ENCODE assay signal across 20 mouse cellular contexts in genomic region chr16:58546128-58546527, GRCm38 (mm10). TPM values are rescaled to one million over a fixed set of nuclear protein-coding genes. Genes with fewer than 3 reads are reported as not detected.
DNase-seq lines count a peak whose midpoint lies in the region; ATAC-seq and TF ChIP-seq lines count a peak whose summit lies in the region.
"Had no signal": no experiment of that assay in that cellular context is flagged by ENCODE, and none has a peak within 500 bp of the region (broad histone marks: within the 10 kb centered on the region; RNA-seq: fewer than 3 reads in every experiment).

No protein-coding gene starts in this region.

- H3K4me3 ChIP-seq in liver, embryonic 11.5 days (ENCODE audit: low read depth, low read length), result no peak overlapping the region
- H3K4me3 ChIP-seq in liver, postnatal 0 days (ENCODE audit: low read depth, low read length), result no peak overlapping the region
- no peak overlapping the region for H3K4me3 ChIP-seq in liver, embryonic 14.5 days (ENCODE audit: insufficient read depth in 1 of 2, low read depth in 2 of 2, low read length in 2 of 2)
- H3K4me3 ChIP-seq in limb, embryonic 10.5 days, result no peak overlapping the region
- H3K4me3 ChIP-seq: embryonic facial prominence, embryonic 10.5 days; heart, adult 2 months; heart, embryonic 15.5 days; hindbrain, embryonic 10.5 days; kidney, embryonic 15.5 days had no signal

- peak; percentile 61 for ATAC-seq in liver, embryonic 11.5 days (replicated peaks; ENCODE audit: low FRiP score)
- ATAC-seq in liver, postnatal 0 days, result no peak
- ATAC-seq in liver, embryonic 14.5 days (ENCODE audit: insufficient read depth), result peak; percentile 61; the same call in 1 of the 2 replicates
- ATAC-seq: midbrain, embryonic 16.5 days; Patski had no signal

- DNase-seq in liver, embryonic 11.5 days (ENCODE audit: low spot score), result no peak
- DNase-seq in liver, postnatal 0 days, result no peak
- DNase-seq in T-cell, adult 2 months (ENCODE audit: low spot score), result peak; percentile 22
- DNase-seq in liver, embryonic 14.5 days (ENCODE audit: low read depth in 3 of 3, low spot score in 3 of 3), result no peak
- DNase-seq in natural killer cell, adult 2 months (ENCODE audit: low spot score in 2 of 2), result peak; percentile 53 to 75
- no peak for DNase-seq in limb, embryonic 10.5 days (ENCODE audit: low spot score)
- no peak for DNase-seq in adrenal gland, adult (ENCODE audit: inconsistent age in 2 of 2, low spot score in 1 of 2)
- no peak for DNase-seq in right cerebral cortex, postnatal 36 days (ENCODE audit: low spot score in 2 of 2)
- DNase-seq: cerebellum, adult 18-20 months; cerebellum, postnatal 36 days; gastrocnemius, postnatal 14 days; heart, adult 2 months; right cerebral cortex, postnatal 25 days; thymus, postnatal 14 days had no signal

- TF ChIP-seq EP300 in liver, postnatal 0 days (IDR thresholded peaks at IDR 0.05; ENCODE audit: low read depth), result no peak
- TF ChIP-seq EP300 in liver, embryonic 14.5 days (IDR thresholded peaks at IDR 0.05; ENCODE audit: low read depth), result no peak

- H3K27me3 ChIP-seq in liver, embryonic 11.5 days (replicated peaks; ENCODE audit: control insufficient read depth, insufficient read depth, low read length), result no peaks in the 10 kb centered on the region
- no peaks in the 10 kb centered on the region for H3K27me3 ChIP-seq in liver, postnatal 0 days (ENCODE audit: insufficient read depth, low read length)
- no peaks in the 10 kb centered on the region for H3K27me3 ChIP-seq in liver, embryonic 14.5 days (ENCODE audit: control insufficient read depth, insufficient read depth, low read length)
- H3K27me3 ChIP-seq in limb, embryonic 10.5 days (ENCODE audit: low read depth, poor library complexity, severe bottlenecking), result no peaks in the 10 kb centered on the region
- H3K27me3 ChIP-seq: heart, embryonic 15.5 days; kidney, embryonic 15.5 days had no signal

- no peak for TF ChIP-seq CTCF in liver, postnatal 0 days (IDR thresholded peaks at IDR 0.05; ENCODE audit: low read depth)
- TF ChIP-seq CTCF in liver, embryonic 14.5 days (IDR thresholded peaks at IDR 0.05; ENCODE audit: low read depth), result no peak

- no peaks in the 10 kb centered on the region for H3K36me3 ChIP-seq in liver, embryonic 11.5 days (ENCODE audit: control insufficient read depth, insufficient read depth, low read length)
- no peaks in the 10 kb centered on the region for H3K36me3 ChIP-seq in liver, postnatal 0 days (replicated peaks; ENCODE audit: insufficient read depth, low read length)
- no peaks in the 10 kb centered on the region for H3K36me3 ChIP-seq in liver, embryonic 14.5 days (replicated peaks; ENCODE audit: control insufficient read depth, insufficient read depth, low read depth)
- no peaks in the 10 kb centered on the region for H3K36me3 ChIP-seq in limb, embryonic 10.5 days
- H3K36me3 ChIP-seq: embryonic facial prominence, embryonic 10.5 days; heart, embryonic 15.5 days; hindbrain, embryonic 10.5 days; kidney, embryonic 15.5 days had no signal

- no peaks in the 10 kb centered on the region for H3K9me3 ChIP-seq in liver, embryonic 11.5 days (ENCODE audit: control insufficient read depth, low read length)
- no peaks in the 10 kb centered on the region for H3K9me3 ChIP-seq in liver, postnatal 0 days (ENCODE audit: low read length)
- H3K9me3 ChIP-seq in liver, embryonic 14.5 days (ENCODE audit: control insufficient read depth, low read length), result no peaks in the 10 kb centered on the region
- H3K9me3 ChIP-seq in limb, embryonic 10.5 days (replicated peaks), result no peaks in the 10 kb centered on the region
- H3K9me3 ChIP-seq: embryonic facial prominence, embryonic 10.5 days; heart, embryonic 15.5 days; hindbrain, embryonic 10.5 days; kidney, embryonic 15.5 days had no signal

- H3K9ac ChIP-seq in liver, embryonic 11.5 days (ENCODE audit: low read depth, low read length), result no peak overlapping the region
- H3K9ac ChIP-seq in liver, postnatal 0 days (replicated peaks), result no peak overlapping the region
- no peak overlapping the region for H3K9ac ChIP-seq in liver, embryonic 14.5 days (replicated peaks)
- H3K9ac ChIP-seq: heart, embryonic 15.5 days; kidney, embryonic 15.5 days had no signal

- 24% methylated on average over 1 of the region's 1 CpGs for whole genome bisulfite sequencing in liver, embryonic 11.5 days
- 14% methylated on average over 1 of the region's 1 CpGs for WGBS in liver, postnatal 0 days (ENCODE audit: insufficient replicate concordance)
- 17% methylated on average over 1 of the region's 1 CpGs for WGBS in liver, embryonic 14.5 days (ENCODE audit: insufficient replicate concordance)
- WGBS in limb, embryonic 10.5 days, result 68% methylated on average over 1 of the region's 1 CpGs

- H3K4me1 ChIP-seq in liver, embryonic 11.5 days (replicated peaks; ENCODE audit: control insufficient read depth, insufficient read depth, low read length), result 0 out of 2 replicates have a peak, but pooled peaks cover 4% of the 10 kb centered on the region
- H3K4me1 ChIP-seq in liver, postnatal 0 days (ENCODE audit: insufficient read depth), result no peaks in the 10 kb centered on the region
- H3K4me1 ChIP-seq in liver, embryonic 14.5 days (replicated peaks; ENCODE audit: control insufficient read depth in 2 of 2, insufficient read depth in 2 of 2, low read length in 1 of 2), result peaks cover 3 to 11% of the 10 kb centered on the region in 2 experiments
- H3K4me1 ChIP-seq in limb, embryonic 10.5 days, result no peaks in the 10 kb centered on the region
- H3K4me1 ChIP-seq: embryonic facial prominence, embryonic 10.5 days; hindbrain, embryonic 10.5 days; kidney, embryonic 15.5 days had no signal

- no peak overlapping the region for H3K4me2 ChIP-seq in liver, embryonic 11.5 days
- H3K4me2 ChIP-seq in liver, postnatal 0 days (ENCODE audit: low read depth, low read length), result no peak overlapping the region
- H3K4me2 ChIP-seq in liver, embryonic 14.5 days (ENCODE audit: low read depth), result no peak overlapping the region
- H3K4me2 ChIP-seq: heart, embryonic 15.5 days; kidney, embryonic 15.5 days had no signal

- no peak overlapping the region for H3K27ac ChIP-seq in liver, embryonic 11.5 days (ENCODE audit: low read depth, low read length)
- no peak overlapping the region for H3K27ac ChIP-seq in liver, postnatal 0 days (ENCODE audit: low read depth)
- H3K27ac ChIP-seq in liver, embryonic 14.5 days, result no peak overlapping the region
- H3K27ac ChIP-seq in limb, embryonic 10.5 days, result no peak overlapping the region
- H3K27ac ChIP-seq: embryonic facial prominence, embryonic 10.5 days; heart, adult 2 months; heart, embryonic 15.5 days; hindbrain, embryonic 10.5 days; kidney, embryonic 15.5 days had no signal

RNA-seq across cellular contexts. Expression of gene St3gal6, which starts 22.1 kb away (rescaled TPM):
- 66.0 and 67.9 TPM in 2 replicates for polyA plus RNA-seq in liver, embryonic 11.5 days (2014; fragmentation: Nextera tagmentation; extraction: Ambion mirVana)
- polyA plus RNA-seq in liver, postnatal 0 days (2015; fragmentation: Nextera tagmentation; extraction: Ambion mirVana), result 11.8 and 16.8 TPM in 2 replicates
- polyA plus RNA-seq in liver, embryonic 14.5 days (2012; rRNA removed), result 6.7 and 10.4 TPM in 2 replicates
- 25.4 and 25.6 TPM in 2 replicates for polyA plus RNA-seq in liver, embryonic 14.5 days (2014; fragmentation: Nextera tagmentation; extraction: Ambion mirVana)
- polyA plus RNA-seq in limb, embryonic 10.5 days (2016; fragmentation: Nextera tagmentation; extraction: Ambion mirVana), result 10.8 and 13.5 TPM in 2 replicates

Comparison
In these comparisons a context has a peak if more than half of its experiments do, and no peak if none do; other contexts are left out.
1. DNase-seq: peak in T-cell, adult 2 months (single experiment) and natural killer cell, adult 2 months (2 of 2); none in liver, embryonic 11.5 days (single experiment), liver, postnatal 0 days (single experiment), liver, embryonic 14.5 days (0 of 3), limb, embryonic 10.5 days (single experiment), adrenal gland, adult (0 of 2) and right cerebral cortex, postnatal 36 days (0 of 2).